Mouse (Mus musculus) left cerebral cortex, adult 8-10 months (tissue): ENCODE measurements around the gene Gm20388. TPM values are rescaled to one million over a fixed set of nuclear protein-coding genes. Genes with fewer than 3 reads are reported as not detected.
A peak's percentile ranks its signal among the peaks of the same experiment; 100 is the strongest.

ENCODE experiments used
- DNase-seq, 2 experiments: peaks; one replicate each; pipeline ENCODE4 v3.0.0; 2022; ENCODE audit warnings: low spot score in 2 of 2
- total RNA-seq, 4 experiments: library from RNA; stranded (reverse); gene quantifications; 2 replicates each; pipeline ENCODE4 v1.2.4; 2022

The Gm20388 gene
- total RNA-seq, 4 experiments from 2014 or later, result 10.4 to 20.8 (median 16.4) TPM

DNA sequence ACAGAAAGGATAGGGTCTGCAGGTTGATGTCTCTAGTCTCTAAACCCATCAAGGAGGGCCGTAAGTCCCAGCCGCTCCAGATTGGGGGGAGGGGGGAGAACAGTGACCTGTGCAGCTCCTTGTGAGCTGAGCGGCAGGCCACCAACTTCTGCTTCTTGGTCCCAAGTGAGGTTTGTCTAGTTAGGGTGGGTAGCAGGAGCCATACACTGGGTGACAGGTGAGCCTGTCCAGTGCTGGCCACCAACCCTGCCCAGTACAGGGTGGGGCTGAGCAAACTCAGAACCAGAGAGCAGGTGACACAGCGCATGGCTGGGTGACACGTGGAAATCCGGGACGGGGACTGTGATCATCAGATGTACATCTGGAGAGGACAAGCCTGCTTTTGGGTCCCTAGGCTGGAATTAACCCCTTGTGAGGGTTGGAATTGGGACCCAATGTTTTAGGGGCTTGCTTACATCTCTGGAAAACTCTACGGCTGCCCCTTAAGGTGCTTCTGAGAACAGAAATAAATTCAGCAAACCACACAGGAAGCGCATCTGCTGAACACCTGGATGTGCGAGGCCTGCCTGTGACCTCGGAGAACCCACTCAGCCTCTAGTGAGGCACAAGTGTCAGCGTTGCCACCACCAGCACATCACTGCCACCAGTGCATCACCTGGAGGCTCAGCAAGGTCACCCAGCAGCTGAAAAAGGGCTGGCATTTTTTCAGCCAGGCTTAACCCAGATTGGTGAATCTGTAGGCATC, 2791.0 kb downstream of the Gm20388 start:
- DNase-seq, result no peak

DNA sequence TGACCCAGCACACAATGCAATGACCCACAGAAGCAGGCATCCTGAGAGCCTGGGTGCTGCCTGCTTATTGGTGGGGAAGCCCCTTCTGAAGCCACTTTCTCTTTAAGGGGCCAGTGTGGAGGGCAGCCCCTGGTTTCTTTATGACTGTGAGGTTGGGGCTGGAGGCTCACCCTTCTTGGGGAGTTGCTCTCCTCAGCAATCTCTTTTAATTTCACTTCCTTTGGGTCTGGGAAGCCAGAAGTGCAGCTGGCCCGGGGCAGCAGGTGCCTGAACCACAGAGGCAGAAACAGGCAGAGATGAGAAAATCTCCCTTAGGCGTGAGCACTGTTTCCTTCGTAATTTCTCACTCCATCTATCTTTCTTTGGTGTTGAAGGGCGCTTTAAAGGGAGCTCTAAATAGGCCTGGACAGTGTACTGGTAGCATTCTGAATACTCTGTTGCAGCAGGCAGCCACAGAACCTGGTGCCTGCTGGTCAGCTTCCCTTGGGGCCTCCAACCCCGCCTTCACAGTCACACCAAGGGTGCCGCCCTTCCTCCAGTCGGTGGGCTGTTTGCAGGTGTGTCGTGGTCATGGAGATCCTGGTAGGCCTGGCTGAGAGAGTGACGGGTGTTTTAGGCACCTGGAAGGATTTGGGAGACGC, 2791.8 kb downstream of the Gm20388 start:
- DNase-seq, result no peak

DNA sequence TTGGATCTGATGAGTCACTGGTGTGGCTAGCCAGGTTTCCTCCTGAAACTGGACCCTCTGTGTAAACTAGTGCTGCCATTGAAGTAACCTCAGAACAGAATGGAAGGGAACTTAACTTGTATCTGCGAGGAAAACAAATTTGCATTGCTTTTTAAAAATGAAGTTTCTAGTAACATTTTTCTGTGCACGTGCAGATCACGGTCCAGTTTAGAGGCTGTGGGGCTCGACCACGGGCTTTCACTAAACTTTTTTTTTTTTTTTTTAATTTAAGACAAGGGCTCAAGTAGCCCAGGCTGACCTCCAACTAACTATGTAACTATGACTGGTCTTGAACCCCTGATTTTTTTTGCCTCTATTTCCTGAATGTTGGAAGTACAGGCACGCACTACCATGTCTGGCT, 2792.3 kb downstream of the Gm20388 start:
- no peak for DNase-seq

DNA sequence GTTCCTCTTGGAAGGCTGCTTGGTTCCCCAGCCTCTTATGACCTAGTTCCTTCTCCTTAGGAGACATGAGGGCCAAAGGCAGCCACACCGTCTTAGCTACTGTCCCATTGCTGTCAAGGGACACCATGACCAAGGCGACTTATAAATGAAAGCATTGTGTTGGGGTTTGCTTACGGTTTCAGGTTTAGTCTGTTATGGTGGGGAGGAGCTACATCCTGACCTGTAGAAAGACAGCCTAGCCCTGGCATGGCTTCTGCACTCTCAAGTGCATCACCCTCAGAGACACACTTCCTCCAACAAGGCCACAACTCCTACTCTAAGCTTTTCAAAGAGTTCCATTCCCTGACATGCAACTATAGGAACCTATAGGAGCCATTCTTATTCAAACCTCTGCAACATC, 2794.0 kb downstream of the Gm20388 start:
- DNase-seq, result no peak

DNA sequence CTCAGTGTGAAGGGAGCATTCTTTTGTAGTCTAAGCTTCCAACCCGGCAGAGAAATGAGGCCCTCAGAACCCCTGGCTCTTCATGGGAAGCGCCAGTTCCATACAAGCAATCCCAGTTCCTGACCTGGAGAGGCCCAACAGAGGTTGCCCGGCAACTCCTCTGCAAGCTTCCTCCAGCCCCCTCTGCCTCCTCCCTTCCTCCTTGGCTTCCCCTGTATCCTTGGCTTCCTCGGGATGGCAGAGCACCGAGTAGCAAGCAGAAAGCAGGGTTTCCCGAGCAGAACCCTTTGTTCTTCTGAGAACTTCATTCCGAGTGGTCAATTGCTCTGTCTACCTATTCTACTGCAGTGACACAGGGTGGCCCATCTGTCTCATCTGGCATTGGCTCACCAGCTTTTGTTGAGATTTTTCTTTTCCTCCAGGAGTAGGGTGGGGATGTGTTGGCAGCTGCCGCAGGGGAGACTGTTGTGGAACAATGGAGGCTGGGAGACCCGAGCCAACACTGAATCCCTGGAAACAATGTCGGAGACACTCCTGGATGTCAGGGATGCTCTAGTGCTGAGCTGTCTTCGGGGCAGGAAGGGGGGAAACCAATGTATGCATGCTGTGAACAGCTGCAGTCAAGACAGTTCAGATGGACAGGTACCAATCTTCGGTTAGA, 2795.4 kb downstream of the Gm20388 start:
- no peak for DNase-seq

DNA sequence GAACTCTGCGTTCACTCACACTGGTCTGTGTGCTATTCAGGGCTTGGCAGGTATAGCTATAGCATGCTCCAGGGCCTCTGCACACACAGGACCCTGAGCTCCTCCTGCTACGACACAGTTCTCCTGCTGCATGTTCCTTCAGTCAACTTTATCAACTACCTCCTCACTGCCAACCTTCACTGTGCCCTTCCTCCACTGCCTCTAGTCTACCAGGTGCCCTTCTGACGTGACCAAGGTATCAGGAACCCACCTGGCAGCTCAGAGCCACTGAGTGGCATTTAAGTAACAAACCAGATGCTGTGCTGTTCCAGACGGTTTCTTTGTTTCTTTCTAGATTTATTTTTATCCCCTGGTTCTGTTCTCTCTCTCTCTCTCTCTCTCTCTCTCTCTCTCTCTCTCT, 2796.5 kb downstream of the Gm20388 start:
- no peak for DNase-seq

DNA sequence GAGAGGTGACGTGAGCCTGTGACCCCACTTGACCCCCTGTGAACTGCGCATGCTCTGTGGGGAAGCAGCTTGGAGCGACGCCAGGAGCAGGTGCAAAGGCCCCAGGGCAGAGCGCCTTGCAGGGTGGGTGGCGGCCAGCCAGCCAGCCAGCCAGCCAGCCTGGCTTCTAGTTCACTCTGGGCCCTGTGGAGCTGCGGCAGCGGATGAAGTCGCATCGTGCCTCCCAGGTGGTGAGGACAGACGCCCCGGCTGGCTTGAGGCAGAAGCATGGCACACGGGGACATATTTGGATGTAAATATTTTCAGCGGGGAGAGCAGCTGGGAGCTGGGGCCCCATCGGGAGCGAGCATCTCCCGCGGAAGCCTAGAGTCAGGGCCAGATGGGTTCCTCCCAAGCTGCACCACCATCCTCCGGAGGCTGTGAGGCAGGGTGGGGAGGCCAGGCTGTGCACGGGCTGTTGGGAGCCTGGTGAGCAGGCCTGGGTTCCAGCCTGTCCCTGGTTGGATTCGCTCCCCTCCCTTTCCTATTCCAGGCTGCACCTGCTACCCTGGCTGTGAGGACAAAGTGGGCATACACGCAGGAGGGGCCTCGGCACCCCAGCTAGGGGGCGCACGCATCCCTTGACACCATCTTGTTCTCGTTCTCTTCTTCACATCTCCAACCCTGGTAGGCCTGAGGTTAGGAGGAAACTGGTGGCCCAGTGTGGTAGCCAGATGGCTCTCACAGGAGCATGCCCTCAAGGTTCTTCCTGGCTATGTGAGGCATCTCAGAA, 2798.9 kb downstream of the Gm20388 start:
- DNase-seq, result peak in 1 of 2 experiments; percentile 59

DNA sequence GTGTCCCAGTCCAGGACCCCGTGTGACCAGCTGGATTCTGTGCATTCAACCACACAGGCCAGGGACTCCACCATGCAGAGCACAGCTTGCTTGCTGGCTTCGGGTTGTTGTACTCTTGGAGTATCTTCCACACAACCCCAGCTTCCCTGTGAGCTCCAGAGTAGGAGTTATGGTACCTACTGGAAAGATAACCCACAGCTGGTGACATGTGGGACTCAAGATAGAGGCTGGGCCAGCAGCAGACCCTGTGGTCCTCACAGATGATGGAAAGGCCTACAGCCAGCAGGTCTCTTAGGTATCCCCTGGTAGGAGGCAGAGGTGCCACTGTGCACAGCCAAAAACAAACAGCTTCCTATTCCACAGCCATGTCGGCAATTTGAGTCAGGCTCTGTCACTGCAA, 2800.8 kb downstream of the Gm20388 start:
- no peak for DNase-seq

DNA sequence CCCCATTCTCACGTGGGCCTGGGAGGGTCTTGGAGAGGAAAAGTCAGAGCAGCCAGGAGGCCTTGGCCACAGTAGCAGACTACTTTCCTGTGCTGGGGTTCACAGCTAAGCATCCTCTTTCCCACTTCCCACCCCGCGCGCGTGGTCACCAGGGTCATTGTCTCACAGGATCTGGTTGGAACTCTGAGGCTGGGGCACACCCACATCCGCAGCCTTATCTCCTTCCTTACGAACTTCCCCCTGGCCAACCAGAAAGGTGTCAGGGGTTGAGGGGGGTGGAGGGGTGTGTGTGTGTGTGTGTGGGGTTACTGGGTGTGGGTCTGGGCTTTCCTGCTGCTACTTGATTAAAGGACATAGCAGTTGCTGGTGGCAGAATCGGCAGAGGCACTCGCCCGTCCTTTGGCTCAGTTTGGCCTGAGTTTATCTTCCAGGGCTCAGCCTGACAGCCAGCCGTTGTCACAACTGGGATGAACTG, 2801.3 kb downstream of the Gm20388 start:
- DNase-seq, result no peak

DNA sequence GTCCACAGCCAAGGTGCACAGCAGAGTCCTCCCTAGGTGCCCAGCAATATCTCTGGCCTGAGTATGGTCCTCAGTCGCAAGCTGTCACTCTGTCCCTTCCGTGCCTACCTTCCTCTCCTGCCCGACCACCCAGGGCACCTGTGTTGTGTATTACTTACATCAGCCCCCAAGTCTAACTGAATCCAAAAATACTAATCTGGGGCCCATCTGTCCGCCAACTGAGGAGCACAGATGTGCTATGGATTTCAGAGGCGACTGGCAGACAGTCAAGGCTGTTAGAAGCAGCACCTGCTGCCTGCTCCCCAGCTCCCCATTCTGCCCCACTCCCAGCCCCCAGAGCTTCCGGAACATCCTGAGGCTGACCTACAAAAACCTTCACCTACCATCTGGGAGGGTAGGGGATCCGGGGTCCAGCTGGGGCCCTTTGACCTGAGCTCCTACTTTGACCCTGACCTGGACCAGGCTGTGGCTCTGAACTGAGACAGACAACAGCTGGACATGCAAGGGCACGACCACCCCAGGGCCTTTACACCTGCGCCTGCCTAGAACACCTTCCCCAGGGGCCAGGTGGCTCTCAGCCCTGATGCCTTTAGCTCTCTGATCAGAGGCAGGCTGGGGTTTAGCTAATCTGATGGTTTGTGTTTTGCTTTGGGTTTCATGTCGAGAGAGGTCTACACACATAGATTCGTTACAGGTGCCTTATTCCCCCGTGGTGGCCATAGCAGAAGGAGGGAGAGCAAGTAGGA, 2801.9 kb downstream of the Gm20388 start:
- no peak for DNase-seq

DNA sequence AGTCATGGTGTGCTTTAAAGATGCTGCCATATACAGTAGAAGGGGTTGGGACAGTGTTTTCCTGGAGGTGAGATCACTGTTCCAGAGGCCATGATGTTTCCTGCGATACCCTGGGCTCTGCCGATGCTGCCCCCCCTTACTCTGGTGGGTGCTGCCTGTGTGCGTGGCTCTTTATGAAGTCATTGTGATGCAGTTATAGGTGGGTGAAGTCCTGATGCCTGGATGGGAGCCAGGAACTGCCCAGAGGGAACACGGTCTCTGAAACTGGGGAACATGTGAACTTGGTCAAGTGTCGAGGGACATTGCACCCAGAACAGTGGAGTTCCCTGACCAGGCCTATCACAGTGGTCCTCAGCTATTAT, 2802.5 kb downstream of the Gm20388 start:
- DNase-seq, result no peak

DNA sequence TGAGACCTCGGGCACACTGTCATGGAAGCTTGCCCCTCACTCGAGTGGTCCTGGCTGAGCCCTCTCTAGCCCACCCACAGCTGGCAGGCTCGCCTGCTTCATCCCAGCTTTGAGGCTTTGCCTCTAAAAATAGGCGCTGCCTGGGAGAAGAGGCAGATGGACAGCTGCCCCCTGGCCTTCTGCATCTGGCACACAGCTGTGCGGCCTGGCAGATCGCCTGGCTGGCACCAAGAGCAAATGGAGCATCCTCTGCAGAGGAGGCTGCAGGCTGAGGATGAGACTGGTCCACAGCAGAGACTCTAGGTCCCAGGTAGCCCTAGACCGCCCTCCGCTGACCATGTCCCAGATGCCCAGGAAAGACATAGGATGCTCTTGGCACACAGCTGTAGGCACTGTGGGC, 2805.9 kb downstream of the Gm20388 start:
- DNase-seq, result no peak

DNA sequence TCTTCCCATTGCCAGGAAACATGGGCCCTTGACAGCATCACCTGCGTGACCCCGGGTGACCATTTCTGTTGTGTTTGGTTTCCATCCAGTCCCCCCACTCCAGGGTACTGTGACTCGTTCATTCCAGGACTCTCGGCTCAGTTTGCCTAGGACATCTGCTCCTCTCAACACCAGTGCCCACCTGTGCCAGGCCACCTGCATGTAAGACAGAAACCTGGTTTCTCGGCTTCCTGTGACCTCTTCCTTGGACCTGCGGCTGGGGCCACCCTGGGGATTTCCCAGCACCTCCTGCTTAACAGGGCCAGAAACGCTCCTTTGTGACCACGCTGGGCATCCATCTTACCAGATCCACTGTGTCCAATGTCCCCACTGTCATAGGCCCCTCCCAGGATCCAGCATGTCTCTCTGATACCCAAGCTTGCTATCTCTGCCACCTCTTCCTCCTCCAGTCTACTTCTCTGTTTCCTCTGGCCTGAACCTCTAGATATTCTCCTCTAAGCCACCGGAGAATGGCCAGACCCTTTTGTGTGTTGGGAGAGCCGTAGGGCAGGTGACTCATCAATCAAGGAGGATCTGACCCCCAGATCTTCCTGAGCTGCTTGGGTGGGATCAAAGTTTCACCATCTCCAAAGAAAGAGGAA, 2807.3 kb downstream of the Gm20388 start:
- no peak for DNase-seq

DNA sequence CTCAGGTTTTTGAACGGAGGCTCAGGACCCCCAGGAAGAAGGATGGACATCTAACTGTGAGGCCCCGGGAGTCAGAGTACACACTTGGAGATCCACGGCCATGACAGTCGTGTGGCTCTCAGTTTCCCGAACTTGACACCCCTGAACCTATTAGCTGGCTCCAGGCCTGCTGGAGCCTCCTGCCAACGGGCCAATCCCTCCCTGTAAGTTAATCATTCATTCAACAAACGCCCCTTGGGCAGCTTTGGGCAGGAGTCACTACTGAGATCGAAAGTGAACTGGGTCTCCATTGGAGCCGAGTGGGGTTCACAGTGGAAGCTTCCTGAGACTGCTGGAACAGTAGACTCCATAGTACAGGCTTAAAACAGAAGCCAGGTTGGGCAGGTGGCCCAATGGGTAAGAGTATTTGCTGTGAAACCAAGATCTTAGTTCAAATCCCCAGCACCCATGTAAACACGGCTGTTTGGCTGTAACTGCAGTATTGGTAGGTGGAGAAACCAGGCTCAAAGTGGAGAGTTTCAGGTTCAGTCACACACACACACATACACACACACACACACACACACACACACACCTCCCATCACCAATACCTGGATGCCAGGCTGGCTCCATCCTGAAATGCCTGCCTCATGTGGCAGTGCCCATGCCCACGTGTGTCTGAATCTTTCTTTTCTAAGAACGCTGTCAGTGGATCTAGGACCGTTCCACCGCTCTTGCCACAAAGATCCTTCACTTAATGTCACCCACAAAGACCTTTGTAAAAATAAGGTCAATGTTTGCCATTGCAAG, 2808.3 kb downstream of the Gm20388 start:
- no peak for DNase-seq

DNA sequence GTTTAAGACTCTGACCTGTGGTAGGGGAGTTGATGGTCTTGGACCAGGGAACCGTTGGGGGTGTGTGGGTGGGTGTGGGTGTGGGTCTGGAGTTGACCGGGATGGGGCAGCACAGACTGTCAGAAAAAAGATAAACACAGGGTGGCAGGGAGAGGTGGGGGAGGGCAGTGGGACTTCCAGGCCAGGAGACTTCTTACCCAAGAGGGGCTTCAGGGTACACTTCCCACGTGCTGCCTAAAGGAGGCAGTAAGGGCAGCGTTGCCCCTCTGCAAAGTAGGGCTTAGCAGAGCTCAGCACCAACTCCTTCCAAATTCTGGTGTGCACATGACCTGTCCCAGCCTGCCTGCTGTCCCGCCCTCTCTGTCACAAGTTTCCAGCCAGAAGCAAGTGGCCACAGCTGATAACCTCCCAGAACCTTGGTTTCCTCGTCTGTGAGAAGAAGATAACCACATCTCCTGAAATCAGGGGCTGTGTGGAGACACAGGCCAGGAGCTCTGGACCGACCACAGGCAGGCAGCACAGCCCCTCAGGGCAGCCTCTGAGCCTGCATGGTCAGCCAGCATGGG, 2808.9 kb downstream of the Gm20388 start:
- DNase-seq, result no peak

DNA sequence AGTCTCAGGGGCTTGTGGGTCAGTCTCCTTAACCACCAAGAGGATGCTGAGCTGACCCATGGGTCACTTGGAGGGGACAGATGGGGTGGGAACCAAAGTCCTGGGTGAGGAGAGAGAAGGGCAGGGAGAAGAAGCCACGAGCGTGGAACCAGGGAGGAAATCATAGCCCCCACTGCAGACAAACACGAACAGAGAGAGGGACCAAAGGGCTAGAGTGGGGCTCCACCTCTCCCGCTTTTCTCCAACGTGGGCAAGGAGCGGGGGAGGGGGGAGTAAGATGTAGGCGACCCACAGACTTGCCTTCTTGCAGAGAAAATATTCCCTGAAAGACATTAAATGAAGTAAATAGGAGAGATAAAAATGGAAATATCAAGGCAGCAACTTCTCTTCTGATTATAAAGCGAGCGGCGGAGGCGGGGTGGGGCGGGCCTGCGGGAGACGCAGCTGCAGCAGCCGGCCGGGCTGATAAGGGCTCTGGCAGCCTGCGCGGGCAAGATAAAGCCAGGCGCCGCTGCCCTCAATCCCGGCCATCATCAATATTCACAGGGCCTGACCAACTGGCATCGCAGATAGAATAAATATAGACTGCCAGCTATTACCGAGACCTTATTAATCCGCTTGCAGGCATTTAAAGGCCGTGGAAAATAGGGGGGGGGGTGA, 2809.6 kb downstream of the Gm20388 start:
- no peak for DNase-seq

DNA sequence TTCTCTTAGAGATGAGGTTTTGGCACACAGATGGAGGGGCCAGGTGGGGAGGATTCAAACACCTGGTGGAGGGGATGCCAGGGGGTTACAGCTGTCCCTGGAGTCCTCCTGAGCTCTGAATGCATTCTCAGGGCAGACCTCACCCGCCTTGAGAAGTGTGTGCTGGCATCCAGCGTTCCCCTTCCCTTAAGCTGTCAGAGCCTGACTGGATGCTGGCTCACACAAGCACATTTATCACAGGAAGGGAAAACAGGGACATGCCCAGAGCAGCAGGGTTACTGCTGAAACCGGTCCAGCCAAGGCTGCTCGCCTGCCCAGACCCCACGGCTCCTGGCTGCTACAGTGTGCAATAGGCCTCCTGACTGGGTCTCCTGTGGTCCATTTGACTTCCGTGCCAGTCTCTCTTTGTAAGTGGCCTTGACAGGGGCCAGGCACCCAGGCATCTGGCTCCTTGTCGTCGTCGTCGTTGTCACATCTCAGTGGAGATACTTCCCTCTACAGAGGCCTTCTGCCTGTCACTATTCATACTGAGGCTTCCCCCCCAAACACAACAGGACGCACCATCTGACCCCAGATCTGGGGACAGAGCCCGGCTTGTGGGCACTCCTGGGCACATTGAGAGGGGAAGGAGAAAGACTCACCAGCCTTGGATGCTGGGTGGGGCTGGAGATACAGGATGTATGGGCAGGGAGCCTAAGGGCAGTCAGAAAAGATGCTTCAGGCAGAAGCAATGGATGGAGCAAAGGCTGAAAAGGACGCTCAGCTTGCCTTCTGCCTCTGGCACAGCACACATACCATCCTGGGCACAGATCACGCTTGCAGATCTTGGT, 2810.4 kb downstream of the Gm20388 start:
- DNase-seq, result no peak

DNA sequence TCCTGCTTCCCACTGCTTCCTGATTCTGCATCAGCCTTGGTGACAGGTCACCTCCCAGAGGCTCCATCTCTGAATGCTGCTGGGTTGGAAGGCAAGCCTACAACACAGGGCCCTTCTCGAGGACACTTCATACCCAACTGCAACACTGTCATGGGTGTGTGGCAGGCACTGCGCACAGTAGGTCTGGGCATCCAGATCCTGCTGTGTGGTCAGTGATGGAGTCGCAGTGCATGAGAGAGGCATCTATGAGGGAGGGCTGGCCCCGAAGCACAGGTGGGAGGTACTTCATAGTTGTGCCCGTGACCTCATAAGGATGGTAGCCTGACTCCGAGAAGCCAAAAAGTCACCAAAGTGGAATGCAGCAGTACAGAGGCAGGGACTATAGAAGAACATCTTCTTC, 2814.5 kb downstream of the Gm20388 start:
- no peak for DNase-seq
